Mouse (Mus musculus): ENCODE results near the gene Cryga. TPM values are rescaled to one million over a fixed set of nuclear protein-coding genes. Genes with fewer than 3 reads are reported as not detected.
"Not testable (repeated sequence)": the region's sequence is repeated elsewhere in the genome, so short reads cannot be mapped to it uniquely, and the experiment has no call there.

The Cryga gene
- polyA plus RNA-seq, 1 experiment from 2014 or later = not detected

DNA sequence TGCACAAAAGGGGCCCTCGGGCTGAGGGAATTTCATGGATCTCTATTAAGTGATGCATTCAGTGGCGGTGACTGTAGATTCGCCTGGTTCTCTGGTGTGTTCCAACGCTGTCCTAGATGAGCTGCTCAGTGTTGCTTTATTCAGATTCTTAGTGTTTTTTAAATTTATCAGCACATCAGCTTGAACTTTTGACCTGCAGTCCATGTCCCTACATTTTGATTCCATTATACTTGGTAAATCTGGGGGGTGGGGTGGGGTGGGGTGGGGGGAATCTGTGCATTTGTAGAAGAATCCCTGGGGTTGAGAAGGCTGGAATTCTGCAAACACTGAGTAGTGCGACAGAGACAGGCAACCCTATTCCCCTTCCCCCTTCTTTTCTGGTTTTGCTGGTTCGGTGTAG lies 29.6 kb downstream of the Cryga start, which contains the start of gene Crygc:
TSS of gene Crygc (minus strand) at position 101 of the 400 bp plus-strand sequence.
- H3K4me2 ChIP-seq (ENCODE audit: low read depth, low read length) = no peak within 1 kb of the TSS
- 54% methylated on average over 6 of the region's 6 CpGs for WGBS (ENCODE audit: insufficient replicate concordance)
- ATAC-seq (ENCODE audit: low read depth) = no peak

DNA sequence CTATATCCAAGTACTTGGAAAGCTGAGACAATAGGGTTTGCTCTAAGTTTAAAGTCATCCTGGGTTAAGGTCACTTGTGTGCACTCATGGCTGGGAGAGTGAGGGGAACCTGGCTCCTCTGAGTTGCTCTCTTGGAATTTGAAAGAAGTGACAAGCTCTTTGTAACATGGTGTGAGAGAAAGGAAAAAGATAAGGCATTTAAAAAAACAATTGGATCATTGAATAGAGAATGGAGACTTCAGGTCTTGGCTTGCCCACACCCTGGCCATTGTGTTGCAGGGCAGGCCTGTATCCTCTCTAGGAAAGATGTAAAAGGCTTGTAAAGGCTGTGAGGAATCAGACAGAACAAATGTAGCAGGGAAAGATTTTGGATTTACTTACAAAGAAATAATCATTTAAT lies 35.3 kb downstream of the Cryga start:
- Histone ChIP-seq H3K4me3 (ENCODE audit: low read depth, low read length) (no peak overlapping the region), H3K36me3 (ENCODE audit: control insufficient read depth, insufficient read depth) (no peaks in the 10 kb centered on the region), H3K27ac (ENCODE audit: low read length) (no peak overlapping the region), H3K27me3 (ENCODE audit: control insufficient read depth, insufficient read depth, low read depth, low read length) (no peaks in the 10 kb centered on the region), H3K4me2 (ENCODE audit: low read depth, low read length) (no peak overlapping the region), H3K9ac (ENCODE audit: low read depth, low read length) (no peak overlapping the region), H3K4me1 (ENCODE audit: control insufficient read depth, low read depth, low read length) (no peaks in the 10 kb centered on the region), H3K9me3 (replicated peaks; ENCODE audit: control insufficient read depth, low read length) (no peaks in the 10 kb centered on the region)
- ATAC-seq (ENCODE audit: low read depth) = no peak

More for the DNA sequence above, 29.6 kb downstream of the Cryga start, which contains the start of gene Crygc:
- Histone ChIP-seq H3K9me3 (replicated peaks; ENCODE audit: control insufficient read depth, low read length) (no peaks in the 10 kb centered on the region), H3K4me3 (ENCODE audit: low read depth, low read length) (no peak within 1 kb of the TSS), H3K9ac (ENCODE audit: low read depth, low read length) (no peak within 1 kb of the TSS), H3K27me3 (ENCODE audit: control insufficient read depth, insufficient read depth, low read depth, low read length) (no peaks in the 10 kb centered on the region), H3K4me1 (ENCODE audit: control insufficient read depth, low read depth, low read length) (no peaks in the 10 kb centered on the region), H3K36me3 (ENCODE audit: control insufficient read depth, insufficient read depth) (no peaks in the 10 kb centered on the region), H3K27ac (ENCODE audit: low read length) (no peak within 1 kb of the TSS)

DNA sequence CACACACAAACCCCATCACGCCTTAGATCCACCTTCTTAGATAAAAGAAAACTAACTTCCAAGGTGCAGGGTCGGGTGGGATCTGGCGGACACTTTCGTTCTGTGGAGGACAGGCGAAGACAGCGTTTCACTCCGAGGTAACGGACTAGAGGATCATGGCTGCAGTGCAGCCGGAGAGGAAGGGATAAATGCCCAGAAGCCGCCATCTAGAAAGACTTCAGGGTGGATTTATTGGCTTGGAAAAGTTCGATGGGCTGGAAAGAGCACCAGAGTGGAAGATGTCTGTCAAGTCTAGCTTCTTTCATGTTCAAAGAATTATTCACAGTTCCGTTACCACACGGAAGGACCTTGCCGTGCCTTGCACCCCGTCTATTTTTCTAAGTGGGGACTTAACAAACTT lies 39.0 kb downstream of the Cryga start:
- Histone ChIP-seq H3K9ac (ENCODE audit: low read depth, low read length) (no peak overlapping the region), H3K27ac (ENCODE audit: low read length) (no peak overlapping the region), H3K27me3 (ENCODE audit: control insufficient read depth, insufficient read depth, low read depth, low read length) (no peaks in the 10 kb centered on the region), H3K36me3 (ENCODE audit: control insufficient read depth, insufficient read depth) (no peaks in the 10 kb centered on the region), H3K4me3 (ENCODE audit: low read depth, low read length) (no peak overlapping the region), H3K4me2 (ENCODE audit: low read depth, low read length) (no peak overlapping the region), H3K9me3 (replicated peaks; ENCODE audit: control insufficient read depth, low read length) (no peaks in the 10 kb centered on the region), H3K4me1 (ENCODE audit: control insufficient read depth, low read depth, low read length) (no peaks in the 10 kb centered on the region)
- no peak for ATAC-seq (ENCODE audit: low read depth)
- WGBS (ENCODE audit: insufficient replicate concordance) = 77% methylated on average over 15 of the region's 15 CpGs

DNA sequence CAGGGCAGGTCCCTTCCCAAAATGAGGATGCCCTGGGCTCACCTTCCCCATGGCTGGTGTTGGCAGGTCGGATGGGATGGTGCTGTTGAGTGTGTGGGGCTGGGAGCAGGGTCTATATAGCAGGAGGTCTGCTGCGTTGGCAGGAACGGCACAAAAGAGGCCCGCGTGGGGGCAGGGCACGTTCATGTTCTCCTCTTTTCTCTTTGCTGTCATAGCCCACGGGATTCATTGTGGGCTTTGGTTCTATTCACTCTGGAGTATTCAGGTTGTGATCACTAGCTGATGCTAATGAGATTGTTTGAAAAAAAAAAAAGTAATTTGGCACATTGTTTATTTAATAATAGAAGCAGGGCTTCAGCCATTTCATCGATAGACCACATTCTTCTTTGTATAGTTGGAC lies 39.8 kb downstream of the Cryga start, which contains the start of gene Crygd:
TSS of gene Crygd (minus strand) at position 101 of the 400 bp plus-strand sequence.
- Histone ChIP-seq H3K9me3 (replicated peaks; ENCODE audit: control insufficient read depth, low read length) (no peaks in the 10 kb centered on the region), H3K4me1 (ENCODE audit: control insufficient read depth, low read depth, low read length) (no peaks in the 10 kb centered on the region), H3K4me3 (ENCODE audit: low read depth, low read length) (no peak within 1 kb of the TSS), H3K4me2 (ENCODE audit: low read depth, low read length) (no peak within 1 kb of the TSS), H3K27ac (ENCODE audit: low read length) (no peak within 1 kb of the TSS), H3K9ac (ENCODE audit: low read depth, low read length) (no peak within 1 kb of the TSS), H3K27me3 (ENCODE audit: control insufficient read depth, insufficient read depth, low read depth, low read length) (no peaks in the 10 kb centered on the region), H3K36me3 (ENCODE audit: control insufficient read depth, insufficient read depth) (no peaks in the 10 kb centered on the region)
- 78% methylated on average over 8 of the region's 8 CpGs for WGBS (ENCODE audit: insufficient replicate concordance)
- no peak for ATAC-seq (ENCODE audit: low read depth)

DNA sequence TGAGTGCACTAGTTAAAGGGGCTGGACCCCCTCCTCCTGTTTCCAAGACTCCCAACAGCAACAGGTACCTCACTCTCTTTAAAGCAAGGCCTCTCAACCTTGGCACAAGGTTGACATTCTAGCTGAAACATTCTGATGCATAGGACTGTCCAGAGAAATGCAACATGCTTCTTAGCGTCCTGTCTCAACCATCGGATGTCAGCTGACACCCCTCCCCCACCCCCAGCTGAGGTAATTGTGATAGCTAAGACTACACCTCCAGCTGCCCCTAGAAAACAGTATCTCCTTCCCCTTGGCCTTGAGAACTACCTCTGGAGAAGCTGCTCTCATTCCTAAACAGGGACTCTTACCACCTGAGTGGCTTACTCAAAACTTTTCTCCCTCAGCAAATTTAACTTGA lies 51.0 kb downstream of the Cryga start:
- H3K4me3 ChIP-seq (ENCODE audit: low read depth, low read length) = no peak overlapping the region
- 39% methylated on average over 2 of the region's 2 CpGs for WGBS (ENCODE audit: insufficient replicate concordance)
- ATAC-seq (ENCODE audit: low read depth) = no peak

DNA sequence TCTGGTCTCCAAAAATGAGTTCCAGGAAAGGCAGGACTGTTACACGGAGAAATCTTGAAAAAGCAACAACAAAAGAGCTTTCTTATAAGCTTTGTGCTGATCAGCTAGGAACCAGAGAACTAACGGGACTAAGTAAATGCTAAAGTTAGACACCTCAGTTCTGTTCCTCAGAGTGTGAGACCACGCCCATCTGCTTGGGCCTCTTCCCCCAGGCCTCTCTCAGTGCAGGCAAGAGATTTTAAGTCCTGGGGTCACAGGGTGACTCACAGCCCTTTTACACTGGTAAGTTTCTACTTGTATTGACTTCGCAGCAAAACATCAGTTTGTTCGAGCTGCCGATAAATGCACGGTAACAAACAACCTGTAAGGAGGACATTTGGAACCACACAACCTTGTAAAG lies 51.5 kb downstream of the Cryga start:
- Histone ChIP-seq H3K4me1 (ENCODE audit: control insufficient read depth, low read depth, low read length) (no peaks in the 10 kb centered on the region), H3K9ac (ENCODE audit: low read depth, low read length) (no peak overlapping the region), H3K9me3 (replicated peaks; ENCODE audit: control insufficient read depth, low read length) (no peaks in the 10 kb centered on the region), H3K27ac (ENCODE audit: low read length) (no peak overlapping the region), H3K4me2 (ENCODE audit: low read depth, low read length) (no peak overlapping the region), H3K4me3 (ENCODE audit: low read depth, low read length) (no peak overlapping the region), H3K36me3 (ENCODE audit: control insufficient read depth, insufficient read depth) (no peaks in the 10 kb centered on the region), H3K27me3 (ENCODE audit: control insufficient read depth, insufficient read depth, low read depth, low read length) (no peaks in the 10 kb centered on the region)
- 63% methylated on average over 7 of the region's 7 CpGs for WGBS (ENCODE audit: insufficient replicate concordance)
- ATAC-seq (ENCODE audit: low read depth) = no peak

More for the DNA sequence above, 51.0 kb downstream of the Cryga start:
- Histone ChIP-seq H3K27me3 (ENCODE audit: control insufficient read depth, insufficient read depth, low read depth, low read length) (no peaks in the 10 kb centered on the region), H3K9ac (ENCODE audit: low read depth, low read length) (no peak overlapping the region), H3K36me3 (ENCODE audit: control insufficient read depth, insufficient read depth) (no peaks in the 10 kb centered on the region), H3K9me3 (replicated peaks; ENCODE audit: control insufficient read depth, low read length) (no peaks in the 10 kb centered on the region), H3K4me1 (ENCODE audit: control insufficient read depth, low read depth, low read length) (no peaks in the 10 kb centered on the region), H3K4me2 (ENCODE audit: low read depth, low read length) (no peak overlapping the region), H3K27ac (ENCODE audit: low read length) (no peak overlapping the region)

DNA sequence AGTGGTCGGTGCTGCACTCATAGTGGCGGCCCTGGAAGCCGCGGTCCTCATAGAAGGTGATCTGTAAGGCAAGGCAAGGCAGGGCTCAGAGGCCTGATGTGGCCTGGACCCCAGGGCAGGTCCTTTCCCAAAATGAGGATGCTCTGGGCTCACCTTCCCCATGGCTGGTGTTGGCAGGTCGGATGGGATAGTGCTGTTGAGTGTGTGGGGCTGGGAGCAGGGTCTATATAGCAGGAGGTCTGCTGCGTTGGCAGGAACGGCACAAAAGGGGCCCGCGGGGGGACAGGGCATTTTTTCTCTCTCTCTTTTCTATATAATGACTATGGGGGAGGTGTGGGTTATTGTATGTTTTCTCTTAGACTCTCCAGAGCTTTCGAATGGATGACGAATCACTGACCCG lies 52.2 kb downstream of the Cryga start, which contains the start of gene Cryge:
TSS of gene Cryge (minus strand) at position 198 of the 400 bp plus-strand sequence.
- H3K9ac ChIP-seq (ENCODE audit: low read depth, low read length); H3K9me3 ChIP-seq (replicated peaks; ENCODE audit: control insufficient read depth, low read length); H3K4me3 ChIP-seq (ENCODE audit: low read depth, low read length); H3K4me2 ChIP-seq (ENCODE audit: low read depth, low read length); H3K27ac ChIP-seq (ENCODE audit: low read length); ATAC-seq (ENCODE audit: low read depth); H3K27me3 ChIP-seq (ENCODE audit: control insufficient read depth, insufficient read depth, low read depth, low read length); H3K4me1 ChIP-seq (ENCODE audit: control insufficient read depth, low read depth, low read length); H3K36me3 ChIP-seq (ENCODE audit: control insufficient read depth, insufficient read depth): not testable (repeated sequence)
- 74% methylated on average over 10 of the region's 12 CpGs for WGBS (ENCODE audit: insufficient replicate concordance)

Other genes with a start within 250 kb of the Cryga start
- gene Plekhm3, start 146.5 kb downstream of the Cryga start, polyA plus RNA-seq (2015; fragmentation: Nextera tagmentation; extraction: Ambion mirVana) = 2.0 and 2.5 TPM in 2 replicates
- 0.09 and 0.25 TPM in 2 replicates for gene Akr1cl, start 70.6 kb downstream of the Cryga start, polyA plus RNA-seq (2015; fragmentation: Nextera tagmentation; extraction: Ambion mirVana)
- gene Cryge, start 52.2 kb downstream of the Cryga start, polyA plus RNA-seq (2015; fragmentation: Nextera tagmentation; extraction: Ambion mirVana) = not detected in 2 replicates
- not detected in 2 replicates for gene Crygd, start 39.9 kb downstream of the Cryga start, polyA plus RNA-seq (2015; fragmentation: Nextera tagmentation; extraction: Ambion mirVana)
- not detected in 2 replicates for gene Crygc, start 29.7 kb downstream of the Cryga start, polyA plus RNA-seq (2015; fragmentation: Nextera tagmentation; extraction: Ambion mirVana)
- gene Crygb, start 21.1 kb downstream of the Cryga start, polyA plus RNA-seq (2015; fragmentation: Nextera tagmentation; extraction: Ambion mirVana) = not detected in 2 replicates
- gene Gm28845, start 16.2 kb upstream of the Cryga start, polyA plus RNA-seq (2015; fragmentation: Nextera tagmentation; extraction: Ambion mirVana) = not detected in 2 replicates
- 0.13 and 0.48 TPM in 2 replicates for gene D630023F18Rik, start 19.8 kb upstream of the Cryga start, polyA plus RNA-seq (2015; fragmentation: Nextera tagmentation; extraction: Ambion mirVana)
- 136 and 151 TPM in 2 replicates for gene Idh1, start 83.1 kb upstream of the Cryga start, polyA plus RNA-seq (2015; fragmentation: Nextera tagmentation; extraction: Ambion mirVana)
- 3.5 and 3.7 TPM in 2 replicates for gene Pikfyve, start 83.3 kb upstream of the Cryga start, polyA plus RNA-seq (2015; fragmentation: Nextera tagmentation; extraction: Ambion mirVana)
- not detected in 2 replicates for gene Pth2r, start 178.7 kb upstream of the Cryga start, polyA plus RNA-seq (2015; fragmentation: Nextera tagmentation; extraction: Ambion mirVana)